In the genomic region with DNA sequence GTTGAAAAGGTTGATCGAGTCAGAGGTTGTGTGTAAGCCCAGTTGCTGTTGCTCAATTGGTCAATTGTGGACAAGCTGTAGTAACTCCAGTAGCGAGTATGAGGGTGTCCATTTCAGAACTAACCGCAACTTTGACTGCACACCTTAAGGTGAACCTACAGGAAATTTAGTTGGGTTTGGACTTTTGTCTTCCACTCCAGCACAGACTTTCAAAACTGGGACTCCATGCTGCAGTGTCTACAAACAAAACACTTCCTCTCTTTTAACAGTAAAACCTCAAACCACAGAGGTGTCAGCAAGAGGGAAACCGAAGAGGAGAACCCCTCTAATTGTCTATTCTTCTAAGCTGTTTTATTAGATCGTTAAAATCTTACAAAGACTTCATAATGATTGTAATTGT, we compare ENCODE assay signal across 8 mouse cellular contexts. TPM values are rescaled to one million over a fixed set of nuclear protein-coding genes. Genes with fewer than 3 reads are reported as not detected.
DNase-seq lines count a peak whose midpoint lies in the region; ATAC-seq and TF ChIP-seq lines count a peak whose summit lies in the region.

No protein-coding gene starts in this region.

- DNase-seq in layer of hippocampus, adult 2 months (ENCODE audit: low spot score in 2 of 2) = no peak
- no peak for DNase-seq in layer of hippocampus, adult 18-20 months (ENCODE audit: low spot score in 2 of 2)
- DNase-seq in T-cell, adult 2 months (ENCODE audit: low spot score) = peak; percentile 46
- no peak for DNase-seq in adrenal gland, postnatal 14 days
- DNase-seq in embryo, embryonic 10 days (ENCODE audit: low spot score) = no peak
- DNase-seq in urinary bladder, postnatal 36 days (ENCODE audit: low spot score in 2 of 2) = no peak

- H3K4me3 ChIP-seq in layer of hippocampus, adult 2 months = peak overlapping the region; percentile 95
- H3K4me3 ChIP-seq in hindbrain, embryonic 16.5 days (ENCODE audit: low read length) = peak overlapping the region; percentile 92
- H3K4me3 ChIP-seq in midbrain, embryonic 16.5 days (ENCODE audit: low read depth, low read length) = peak overlapping the region; percentile 96

- no peaks in the 10 kb centered on the region for H3K36me3 ChIP-seq in hindbrain, embryonic 16.5 days (ENCODE audit: control insufficient read depth, insufficient read depth, low read length)
- H3K36me3 ChIP-seq in midbrain, embryonic 16.5 days (ENCODE audit: control insufficient read depth, insufficient read depth, low read length) = 0 out of 2 replicates have a peak, but pooled peaks cover 2% of the 10 kb centered on the region

- WGBS in hindbrain, embryonic 16.5 days = 50% methylated on average over 5 of the region's 5 CpGs
- WGBS in midbrain, embryonic 16.5 days = 63% methylated on average over 5 of the region's 5 CpGs

- TF ChIP-seq CTCF in layer of hippocampus, adult 2 months (conservative IDR thresholded peaks at IDR 0.05) = no peak

- no peak for ATAC-seq in hindbrain, embryonic 16.5 days
- no peak for ATAC-seq in midbrain, embryonic 16.5 days

- H3K9me3 ChIP-seq in hindbrain, embryonic 16.5 days (ENCODE audit: control insufficient read depth, low read length) = no peaks in the 10 kb centered on the region
- no peaks in the 10 kb centered on the region; the same call in 1 of the 2 replicates for H3K9me3 ChIP-seq in midbrain, embryonic 16.5 days (replicated peaks; ENCODE audit: control insufficient read depth, low read length, poor library complexity, severe bottlenecking)

- peak overlapping the region; percentile 95 for H3K4me2 ChIP-seq in hindbrain, embryonic 16.5 days (ENCODE audit: low read length)
- H3K4me2 ChIP-seq in midbrain, embryonic 16.5 days (ENCODE audit: low read length) = peak overlapping the region; percentile 86

- H3K9ac ChIP-seq in hindbrain, embryonic 16.5 days (ENCODE audit: low read depth, low read length) = peak overlapping the region; percentile 97
- peak overlapping the region; percentile 96; the same call in 1 of the 2 replicates for H3K9ac ChIP-seq in midbrain, embryonic 16.5 days (ENCODE audit: low read depth, low read length)

- H3K4me1 ChIP-seq in hindbrain, embryonic 16.5 days (ENCODE audit: control insufficient read depth, insufficient read depth, low read depth, low read length) = peaks cover 21% of the 10 kb centered on the region
- H3K4me1 ChIP-seq in midbrain, embryonic 16.5 days (ENCODE audit: control insufficient read depth, insufficient read depth, low read length) = peaks cover 21% of the 10 kb centered on the region

- H3K27me3 ChIP-seq in hindbrain, embryonic 16.5 days (replicated peaks; ENCODE audit: control insufficient read depth, insufficient read depth, low read length) = no peaks in the 10 kb centered on the region
- H3K27me3 ChIP-seq in midbrain, embryonic 16.5 days (ENCODE audit: control insufficient read depth, insufficient read depth, low read depth, low read length) = no peaks in the 10 kb centered on the region

- H3K27ac ChIP-seq in layer of hippocampus, adult 2 months = no peak overlapping the region
- no peak overlapping the region for H3K27ac ChIP-seq in hindbrain, embryonic 16.5 days (ENCODE audit: low read depth, low read length)
- no peak overlapping the region for H3K27ac ChIP-seq in midbrain, embryonic 16.5 days (ENCODE audit: low read length)

RNA-seq across cellular contexts. Expression of a gene that starts 2.1 kb away (rescaled TPM):
- 100 to 1,000 TPM; 118 to 122 TPM for total RNA-seq in layer of hippocampus, adult 2 months (2021)
- 100 to 1,000 TPM; 115 to 121 TPM for total RNA-seq in layer of hippocampus, adult 18-20 months (2021)
- polyA plus RNA-seq in hindbrain, embryonic 16.5 days (2015; fragmentation: Nextera tagmentation; extraction: Ambion mirVana) = 239 and 258 TPM in 2 replicates
- 243 and 285 TPM in 2 replicates for polyA plus RNA-seq in midbrain, embryonic 16.5 days (2015; fragmentation: Nextera tagmentation; extraction: Ambion mirVana)
- 126 and 140 TPM in 2 replicates for total RNA-seq in adrenal gland, postnatal 14 days (2021)

RNA-seq across cellular contexts. Expression of a gene that starts 44.7 kb away (rescaled TPM):
- 1 to 10 TPM; 1.7 to 1.8 TPM for total RNA-seq in layer of hippocampus, adult 2 months (2021)
- total RNA-seq in layer of hippocampus, adult 18-20 months (2021) = 1 to 10 TPM; 1.3 TPM
- 1.0 and 1.3 TPM in 2 replicates for polyA plus RNA-seq in hindbrain, embryonic 16.5 days (2015; fragmentation: Nextera tagmentation; extraction: Ambion mirVana)
- polyA plus RNA-seq in midbrain, embryonic 16.5 days (2015; fragmentation: Nextera tagmentation; extraction: Ambion mirVana) = 0.91 and 0.93 TPM in 2 replicates
- 1.1 and 2.4 TPM in 2 replicates for total RNA-seq in adrenal gland, postnatal 14 days (2021)
